ENCODE assay signal across 23 mouse cellular contexts in genomic region chr9:78222616-78223015, GRCm38 (mm10). TPM values are rescaled to one million over a fixed set of nuclear protein-coding genes. Genes with fewer than 3 reads are reported as not detected.
"Had no signal": no experiment of that assay in that cellular context is flagged by ENCODE, and none has a peak within 500 bp of the region (broad histone marks: within the 10 kb centered on the region; RNA-seq: fewer than 3 reads in every experiment).

No protein-coding gene starts in this region.

- H3K27ac ChIP-seq: kidney, postnatal 0 days; left cerebral cortex, adult 2 months; liver, embryonic 13.5 days; midbrain, embryonic 12.5 days; midbrain, embryonic 15.5 days; neural tube, embryonic 13.5 days; stomach, postnatal 0 days had no signal

- H3K4me3 ChIP-seq: left cerebral cortex, adult 2 months; liver, embryonic 13.5 days; midbrain, embryonic 12.5 days; midbrain, embryonic 15.5 days; neural tube, embryonic 13.5 days had no signal

- ATAC-seq: midbrain, embryonic 15.5 days had no signal

- H3K4me2 ChIP-seq: liver, embryonic 13.5 days; midbrain, embryonic 12.5 days; midbrain, embryonic 15.5 days; neural tube, embryonic 13.5 days had no signal

- H3K27me3 ChIP-seq: liver, embryonic 13.5 days; midbrain, embryonic 12.5 days; midbrain, embryonic 15.5 days; neural tube, embryonic 13.5 days had no signal

- H3K4me1 ChIP-seq: liver, embryonic 13.5 days; midbrain, embryonic 12.5 days; midbrain, embryonic 15.5 days; neural tube, embryonic 13.5 days had no signal

- H3K36me3 ChIP-seq: liver, embryonic 13.5 days; midbrain, embryonic 12.5 days; midbrain, embryonic 15.5 days; neural tube, embryonic 13.5 days had no signal

- DNase-seq: layer of hippocampus, postnatal 36 days; liver, embryonic 13.5 days; lung, adult 2 months; lung, postnatal 14 days; lung, postnatal 4 days; thymus, adult 2 months; thymus, postnatal 14 days; thymus, postnatal 4 days had no signal

- H3K9ac ChIP-seq: liver, embryonic 13.5 days; midbrain, embryonic 12.5 days; midbrain, embryonic 15.5 days; neural tube, embryonic 13.5 days had no signal

- H3K9me3 ChIP-seq: liver, embryonic 13.5 days; midbrain, embryonic 12.5 days; midbrain, embryonic 15.5 days; neural tube, embryonic 13.5 days had no signal

RNA-seq across cellular contexts. Expression of gene Gsta1, which starts 7.8 kb away (rescaled TPM):
- total RNA-seq: layer of hippocampus, adult 8-10 months; layer of hippocampus, postnatal 10 days; layer of hippocampus, postnatal 36 days; left cerebral cortex, adult 2 months; left cerebral cortex, postnatal 10 days; left cerebral cortex, postnatal 36 days; megakaryocyte progenitor cell, adult 5-6 weeks; neutrophil, adult 5-6 weeks had no signal
- polyA plus RNA-seq: kidney, embryonic 14.5 days; limb, embryonic 11.5 days; liver, embryonic 13.5 days; lung, embryonic 16.5 days; midbrain, embryonic 12.5 days; midbrain, embryonic 15.5 days; neural tube, embryonic 13.5 days had no signal

RNA-seq across cellular contexts. Expression of gene Gm3776, which starts 34.3 kb away (rescaled TPM):
- total RNA-seq: layer of hippocampus, adult 8-10 months; layer of hippocampus, postnatal 10 days; layer of hippocampus, postnatal 36 days; left cerebral cortex, adult 2 months; left cerebral cortex, postnatal 10 days; left cerebral cortex, postnatal 36 days; megakaryocyte progenitor cell, adult 5-6 weeks; neutrophil, adult 5-6 weeks had no signal
- polyA plus RNA-seq: kidney, embryonic 14.5 days; limb, embryonic 11.5 days; liver, embryonic 13.5 days; lung, embryonic 16.5 days; midbrain, embryonic 12.5 days; midbrain, embryonic 15.5 days; neural tube, embryonic 13.5 days had no signal
